Comparison of ENCODE assay signal across 7 mouse cellular contexts in genomic region chr7:97756967-97757881, GRCm38 (mm10). TPM values are rescaled to one million over a fixed set of nuclear protein-coding genes. Genes with fewer than 3 reads are reported as not detected.
DNase-seq lines count a peak whose midpoint lies in the region; ATAC-seq and TF ChIP-seq lines count a peak whose summit lies in the region.

No protein-coding gene starts in this region.

- ATAC-seq in embryonic facial prominence, embryonic 14.5 days (ENCODE audit: low read depth), result peak; percentile 84

- H3K4me2 ChIP-seq in embryonic facial prominence, embryonic 14.5 days (ENCODE audit: low read depth, low read length), result peak overlapping the region; percentile 37

- peak overlapping the region; percentile 66 for H3K4me3 ChIP-seq in testis, adult 2 months (ENCODE audit: control insufficient read depth, low read depth, low read length)
- no peak overlapping the region for H3K4me3 ChIP-seq in embryonic facial prominence, embryonic 14.5 days (ENCODE audit: low read depth, low read length)

- TF ChIP-seq CTCF in testis, adult 2 months (IDR thresholded peaks at IDR 0.05; ENCODE audit: control insufficient read depth, insufficient read depth, insufficient replicate concordance, low read depth, low read length), result no peak

- H3K27ac ChIP-seq in testis, adult 2 months (ENCODE audit: control insufficient read depth, insufficient read depth, low read depth, low read length), result peak overlapping the region; percentile 49; the same call in 1 of the 2 replicates
- no peak overlapping the region for H3K27ac ChIP-seq in embryonic facial prominence, embryonic 14.5 days (replicated peaks; ENCODE audit: low read depth, low read length)

- H3K27me3 ChIP-seq in testis, adult 2 months (ENCODE audit: control insufficient read depth, insufficient read depth, low read length), result no peaks in the 10 kb centered on the region
- H3K27me3 ChIP-seq in embryonic facial prominence, embryonic 14.5 days (replicated peaks; ENCODE audit: control insufficient read depth, insufficient read depth, low read length), result no peaks in the 10 kb centered on the region

- H3K36me3 ChIP-seq in testis, adult 2 months (ENCODE audit: control insufficient read depth, insufficient read depth, low read length), result no peaks in the 10 kb centered on the region
- H3K36me3 ChIP-seq in embryonic facial prominence, embryonic 14.5 days (ENCODE audit: control insufficient read depth, insufficient read depth, low read length), result no peaks in the 10 kb centered on the region

- 44% methylated on average over 18 of the region's 18 CpGs for WGBS in embryonic facial prominence, embryonic 14.5 days

- DNase-seq in testis, postnatal 10 days (ENCODE audit: low spot score), result no peak
- peak; percentile 29 for DNase-seq in embryonic facial prominence, embryonic 14.5 days (ENCODE audit: low spot score)
- peak; percentile 65 to 74 for DNase-seq in left cerebral cortex, adult 9 months (ENCODE audit: low spot score in 2 of 2)
- no peak for DNase-seq in thymus, postnatal 36 days
- DNase-seq in thymus, postnatal 0 days (ENCODE audit: low spot score), result no peak
- no peak for DNase-seq in gastrocnemius, postnatal 25 days

- no peaks in the 10 kb centered on the region for H3K9me3 ChIP-seq in embryonic facial prominence, embryonic 14.5 days (ENCODE audit: control insufficient read depth, low read length)

- H3K4me1 ChIP-seq in testis, adult 2 months (ENCODE audit: control insufficient read depth, insufficient read depth, low read length), result peaks cover 26% of the 10 kb centered on the region
- H3K4me1 ChIP-seq in embryonic facial prominence, embryonic 14.5 days (ENCODE audit: control insufficient read depth, insufficient read depth, low read length), result no peaks in the 10 kb centered on the region

- H3K9ac ChIP-seq in embryonic facial prominence, embryonic 14.5 days (ENCODE audit: low read depth, low read length), result no peak overlapping the region

- TF ChIP-seq POLR2A in testis, adult 2 months (IDR thresholded peaks at IDR 0.05; ENCODE audit: control insufficient read depth, low read depth, low read length), result no peak

RNA-seq across cellular contexts. Expression of gene Aqp11, which starts 19.1 kb away (rescaled TPM):
- 872 and 875 TPM in 2 replicates for polyA plus RNA-seq in testis, adult 2 months (2012; rRNA removed)
- polyA plus RNA-seq in embryonic facial prominence, embryonic 14.5 days (2014; fragmentation: Nextera tagmentation; extraction: Ambion mirVana), result 4.4 and 4.7 TPM in 2 replicates
- 368 and 376 TPM in 2 replicates for polyA plus RNA-seq in thymus, postnatal 0 days (2015; fragmentation: Nextera tagmentation; extraction: Ambion mirVana)
- 1 to 10 TPM in 1 of 2 experiments, under 1 TPM in 1; 0.82 to 1.2 TPM for total RNA-seq in gastrocnemius, postnatal 25 days (2021)

RNA-seq across cellular contexts. Expression of gene Pak1, which starts 31.1 kb away (rescaled TPM):
- polyA plus RNA-seq in testis, adult 2 months (2012; rRNA removed), result 3.1 and 4.7 TPM in 2 replicates
- polyA plus RNA-seq in embryonic facial prominence, embryonic 14.5 days (2014; fragmentation: Nextera tagmentation; extraction: Ambion mirVana), result 29.8 and 31.8 TPM in 2 replicates
- 17.2 and 23.6 TPM in 2 replicates for polyA plus RNA-seq in thymus, postnatal 0 days (2015; fragmentation: Nextera tagmentation; extraction: Ambion mirVana)
- 10 to 100 TPM; 20.3 to 27.7 TPM for total RNA-seq in gastrocnemius, postnatal 25 days (2021)

Comparison
In these comparisons a context has a peak if more than half of its experiments do, and no peak if none do; other contexts are left out.
1. DNase-seq: peak in embryonic facial prominence, embryonic 14.5 days (single experiment) and left cerebral cortex, adult 9 months (2 of 2); none in testis, postnatal 10 days (single experiment), thymus, postnatal 36 days (0 of 2), thymus, postnatal 0 days (single experiment) and gastrocnemius, postnatal 25 days (single experiment).
2. RNA of gene Aqp11, which starts 19.1 kb away (polyA plus RNA-seq): 872 to 875 TPM in testis, adult 2 months and 368 to 376 TPM in thymus, postnatal 0 days; 4.4 to 4.7 TPM in embryonic facial prominence, embryonic 14.5 days; every median in the first group is over 10 times any median in the second.